Mouse (Mus musculus): ENCODE measurements around the gene Rptor.

The Rptor gene

DNA sequence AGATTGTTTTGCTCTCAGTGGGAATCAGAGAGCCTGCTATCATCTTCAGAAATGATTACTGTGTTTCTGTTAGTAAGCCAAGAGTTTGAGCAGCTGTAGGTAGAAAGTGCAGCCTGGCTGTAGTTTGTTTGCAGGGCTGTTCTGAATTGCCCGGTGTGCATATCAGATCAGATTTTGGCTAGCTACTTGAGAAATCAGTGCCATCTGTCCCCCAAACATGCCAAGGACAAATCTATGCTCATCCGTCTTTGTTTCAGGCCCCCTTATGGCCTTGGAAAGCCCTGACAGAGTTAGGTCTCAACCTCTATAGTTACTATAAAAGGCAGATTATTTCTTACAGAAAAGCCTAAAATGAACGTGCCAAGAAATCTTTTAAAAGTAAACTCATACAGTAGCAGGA lies 244.9 kb downstream of the Rptor start:
- no peak for DNase-seq (ENCODE audit: inconsistent ontology term)

DNA sequence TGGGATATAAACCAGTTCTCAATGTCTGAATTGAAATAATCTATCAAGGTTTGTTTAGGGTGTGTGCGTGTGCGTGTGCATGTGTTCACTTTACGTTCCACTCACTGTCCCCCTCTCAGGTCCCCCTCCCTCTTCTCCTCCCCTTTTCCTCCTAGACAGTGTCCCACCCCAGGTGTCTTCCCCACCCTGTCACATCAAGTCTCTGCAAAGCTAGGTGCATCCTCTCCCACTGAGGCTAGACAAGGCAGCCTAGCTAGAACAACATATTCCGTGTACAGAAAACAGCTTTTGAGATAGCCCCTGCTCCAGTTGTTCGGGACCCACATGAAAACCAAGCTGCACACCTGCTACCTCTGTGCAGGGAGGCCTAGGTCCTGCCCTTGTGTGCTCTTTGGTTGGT lies 245.5 kb downstream of the Rptor start:
- DNase-seq (ENCODE audit: inconsistent ontology term), result no peak

DNA sequence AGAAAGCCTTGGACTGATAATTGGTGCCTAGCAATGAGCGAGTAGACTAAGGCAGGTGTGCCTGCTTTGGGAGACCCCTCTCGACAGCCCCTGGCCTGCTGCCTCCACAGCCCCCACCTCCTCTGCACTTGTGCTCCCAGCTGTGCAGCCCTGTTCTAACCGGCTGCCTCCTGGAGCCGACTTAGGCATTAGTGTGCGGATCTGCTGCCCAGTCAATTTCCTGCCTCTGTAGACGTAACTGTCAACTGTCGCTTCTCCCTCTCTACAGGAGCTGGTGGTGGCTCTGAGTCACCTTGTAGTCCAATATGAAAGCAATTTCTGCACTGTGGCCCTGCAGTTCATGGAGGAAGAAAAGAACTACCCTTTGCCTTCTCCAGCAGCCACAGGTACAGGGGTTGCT lies 253.3 kb downstream of the Rptor start:
- peak; percentile 16 for DNase-seq (ENCODE audit: inconsistent ontology term)

DNA sequence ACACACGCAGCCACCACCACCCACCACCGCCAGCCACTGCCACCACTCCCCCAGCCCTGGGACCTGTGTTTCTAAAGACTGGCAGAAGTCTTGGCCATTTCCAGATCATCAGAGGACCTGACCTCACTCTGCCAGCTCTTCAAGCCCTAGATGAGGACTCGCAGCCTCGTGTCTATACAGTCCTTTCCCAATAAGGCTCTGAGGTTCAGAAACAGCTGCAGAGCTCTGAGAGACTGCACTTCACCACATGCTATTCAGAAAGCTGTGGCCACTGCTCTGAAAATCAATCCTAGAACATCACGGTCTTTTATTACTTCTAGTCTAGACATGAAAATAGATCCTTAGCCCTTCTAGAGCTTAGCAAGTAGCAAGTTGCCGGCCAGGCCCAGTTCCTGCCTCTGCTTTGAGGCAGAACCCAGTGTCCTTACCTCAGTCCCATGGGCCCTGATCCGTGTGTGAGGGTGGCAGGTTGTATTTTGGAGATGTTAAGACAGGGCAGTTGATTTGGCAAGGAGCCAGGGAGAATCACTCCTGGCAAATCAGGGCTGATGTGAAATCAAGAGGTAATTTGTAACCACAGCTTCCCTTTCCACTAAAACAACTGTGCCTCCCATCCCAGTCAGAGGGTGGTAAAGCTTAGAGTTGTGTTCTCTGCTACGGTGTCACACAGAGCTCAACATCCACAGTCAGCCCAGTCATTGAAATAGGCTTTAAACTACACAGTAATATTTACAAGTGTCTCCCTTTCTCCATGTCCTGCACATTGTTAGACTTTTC lies 260.0 kb downstream of the Rptor start:
- DNase-seq (ENCODE audit: inconsistent ontology term), result peak; percentile 14

DNA sequence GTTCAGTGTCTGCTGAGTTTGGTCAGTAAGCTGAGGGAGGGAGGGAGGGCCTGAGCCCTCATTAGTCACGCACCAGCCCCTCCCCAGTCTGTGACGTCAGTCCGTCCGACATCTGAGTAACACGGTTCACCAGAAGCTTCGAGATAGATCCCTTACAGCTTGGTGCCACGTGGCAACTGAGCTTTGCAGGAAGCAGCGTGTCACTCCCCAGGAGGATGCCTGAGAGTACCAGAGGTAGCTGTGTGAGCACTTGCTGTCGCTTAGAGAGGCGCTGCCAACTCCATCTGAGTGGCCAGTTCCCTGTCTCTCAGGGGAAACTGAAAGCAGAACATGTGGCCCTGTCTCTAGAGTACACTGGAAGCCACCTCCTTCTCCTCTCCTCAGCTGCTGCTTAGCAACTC lies 260.7 kb downstream of the Rptor start:
- peak; percentile 87 for DNase-seq (ENCODE audit: inconsistent ontology term)

DNA sequence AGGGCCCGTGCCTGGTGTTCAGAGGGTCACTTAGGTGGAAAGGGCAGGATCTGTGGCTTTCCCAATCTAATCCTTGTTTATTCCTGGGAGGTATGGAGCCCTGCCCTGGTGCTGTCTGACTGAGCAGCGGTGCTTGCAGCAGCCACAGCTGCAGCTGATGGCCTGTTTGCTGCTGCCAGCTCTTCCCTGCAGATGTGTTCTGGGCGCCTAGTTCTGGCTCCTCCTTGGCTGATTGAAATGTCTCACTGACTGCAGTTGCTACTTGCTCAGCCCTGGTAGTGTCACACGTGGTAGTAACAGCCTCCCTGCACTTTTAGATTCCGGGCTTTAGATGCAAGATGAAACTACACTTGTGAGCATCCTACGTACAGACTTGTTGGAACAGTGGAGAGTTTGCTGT lies 264.1 kb downstream of the Rptor start:
- no peak for DNase-seq (ENCODE audit: inconsistent ontology term)

DNA sequence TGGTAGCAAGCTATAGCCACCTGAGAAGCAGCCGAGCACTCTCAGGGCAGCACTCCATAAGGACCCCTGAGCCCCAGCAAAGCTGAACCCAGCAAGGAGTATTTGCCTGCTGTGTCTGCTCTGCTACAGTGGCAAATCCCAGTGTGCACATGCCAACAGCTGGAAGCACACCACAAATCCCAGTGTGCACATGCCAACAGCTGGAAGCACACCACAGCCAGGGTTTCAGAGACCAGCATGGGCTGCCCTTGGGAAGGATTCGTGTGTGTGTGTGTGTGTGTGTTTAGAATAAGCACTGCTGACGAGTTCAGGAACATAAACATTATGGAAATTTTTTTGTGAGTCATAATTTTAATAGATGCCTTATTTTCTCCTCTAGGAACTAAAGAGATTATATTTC lies 265.4 kb downstream of the Rptor start:
- DNase-seq (ENCODE audit: inconsistent ontology term), result no peak

DNA sequence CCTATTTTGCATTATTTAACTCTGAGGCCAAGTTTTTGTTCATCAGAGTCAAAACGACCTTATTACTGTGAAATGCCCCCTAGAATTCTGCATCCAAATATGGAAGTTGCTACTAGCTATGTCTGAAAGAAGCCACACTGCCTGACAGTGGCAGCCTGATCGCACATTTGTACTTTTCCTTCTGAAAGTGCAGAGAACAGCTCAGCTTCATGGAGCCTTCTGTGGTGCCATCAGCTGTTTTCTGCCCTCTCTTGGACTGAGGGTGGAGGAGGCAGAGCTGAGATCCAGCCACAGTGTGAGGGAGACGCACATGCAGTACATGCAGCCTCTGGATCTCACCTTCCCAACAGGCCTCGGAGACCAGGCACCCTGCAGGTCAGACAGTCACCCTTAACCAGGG lies 265.9 kb downstream of the Rptor start:
- no peak for DNase-seq (ENCODE audit: inconsistent ontology term)

DNA sequence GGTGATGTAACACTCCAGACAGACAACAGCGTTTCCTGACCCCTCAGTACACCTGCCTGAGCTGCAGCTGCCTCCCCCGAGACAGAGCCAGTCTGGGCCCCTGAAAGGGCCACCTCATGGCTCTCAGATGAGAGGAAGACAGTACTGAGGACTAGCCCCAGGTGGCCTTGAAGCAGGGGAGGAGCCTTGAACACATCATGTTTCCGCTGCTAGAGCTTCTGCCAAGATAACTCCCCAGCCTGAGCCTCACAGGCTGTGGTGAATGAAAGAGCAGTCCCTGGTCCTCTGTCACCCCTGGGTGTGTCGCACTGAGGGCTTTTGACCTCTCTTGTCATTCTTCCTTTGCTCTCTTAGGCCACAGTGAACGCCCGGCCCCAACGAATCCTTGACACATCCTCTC lies 268.4 kb downstream of the Rptor start:
- no peak for DNase-seq (ENCODE audit: inconsistent ontology term)

DNA sequence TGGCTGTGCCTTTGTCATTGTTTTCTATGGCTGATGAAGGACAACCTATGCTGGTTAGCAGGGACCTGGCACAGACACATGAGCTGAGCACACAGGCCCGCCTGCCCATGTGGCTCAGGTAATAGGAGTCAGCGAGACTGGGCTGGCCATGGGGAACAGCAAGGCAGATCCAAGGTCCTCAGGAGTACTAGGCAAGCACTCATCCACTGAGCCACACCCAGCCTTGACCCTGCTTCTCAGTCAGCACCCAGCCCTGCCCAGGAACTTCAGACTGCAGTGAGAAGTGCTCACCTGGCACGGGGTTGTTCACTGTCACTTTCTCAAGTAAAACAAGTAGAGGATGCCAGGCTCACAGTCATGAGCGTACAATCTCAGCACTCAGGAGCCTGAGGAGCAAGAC lies 270.9 kb downstream of the Rptor start:
- no peak for DNase-seq (ENCODE audit: inconsistent ontology term)

DNA sequence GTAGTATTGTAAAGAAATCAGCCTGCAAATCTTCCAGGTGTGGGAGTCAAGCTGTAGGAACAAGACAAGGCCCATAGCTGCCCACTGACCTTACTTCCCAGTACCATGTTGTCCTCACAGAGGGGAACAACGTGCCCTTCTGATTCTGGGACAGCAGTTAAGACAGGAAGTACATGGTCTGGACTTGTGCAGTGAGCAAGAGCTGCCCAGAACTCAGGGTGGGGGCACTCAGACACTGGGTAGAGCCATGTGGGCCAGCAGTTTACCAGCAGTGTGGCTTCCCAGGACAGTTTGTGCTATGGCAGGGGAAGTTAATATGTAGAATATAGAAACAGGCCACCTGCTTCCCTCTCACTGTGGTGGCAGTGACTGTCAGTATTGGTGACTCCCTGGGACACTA lies 272.1 kb downstream of the Rptor start:
- no peak for DNase-seq (ENCODE audit: inconsistent ontology term)

DNA sequence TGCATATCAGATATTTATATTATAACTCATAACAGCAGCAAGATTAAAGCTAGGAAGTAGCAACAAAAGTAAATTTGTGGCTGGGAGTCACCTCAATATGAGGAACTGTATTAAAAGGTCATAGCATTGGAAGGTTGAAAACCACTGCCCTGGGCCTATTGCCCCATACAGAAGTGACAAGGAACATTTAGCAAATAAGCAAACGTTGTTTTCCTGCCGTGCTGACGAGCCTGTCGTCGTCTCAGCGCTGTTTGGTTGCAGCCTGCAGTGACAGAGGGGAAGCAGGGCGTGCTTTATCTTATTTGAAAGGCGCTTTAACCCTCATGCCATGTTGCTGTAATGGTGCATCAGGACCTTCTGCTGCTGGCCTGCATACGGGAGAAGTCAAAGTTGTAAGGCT lies 273.0 kb downstream of the Rptor start:
- no peak for DNase-seq (ENCODE audit: inconsistent ontology term)

DNA sequence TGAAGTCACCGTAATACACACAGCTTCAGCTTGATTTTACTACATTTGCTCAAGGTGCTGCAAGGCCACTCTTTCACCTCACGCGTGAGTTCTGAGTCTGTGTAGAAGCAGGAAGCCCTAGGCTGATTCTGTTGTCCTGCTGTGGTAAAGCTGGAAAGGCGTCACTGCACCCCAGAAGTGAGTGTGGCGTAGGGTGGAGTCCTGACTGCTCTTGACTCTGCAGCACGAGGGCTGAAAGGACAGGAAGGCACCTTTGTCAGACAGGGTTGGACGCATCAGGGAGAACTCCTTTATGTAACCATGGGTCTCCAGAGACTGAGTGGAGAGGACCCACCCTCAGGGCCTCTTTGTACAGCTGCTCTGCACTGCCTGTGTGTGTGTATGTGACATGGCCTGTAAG lies 274.4 kb downstream of the Rptor start:
- DNase-seq (ENCODE audit: inconsistent ontology term), result no peak

DNA sequence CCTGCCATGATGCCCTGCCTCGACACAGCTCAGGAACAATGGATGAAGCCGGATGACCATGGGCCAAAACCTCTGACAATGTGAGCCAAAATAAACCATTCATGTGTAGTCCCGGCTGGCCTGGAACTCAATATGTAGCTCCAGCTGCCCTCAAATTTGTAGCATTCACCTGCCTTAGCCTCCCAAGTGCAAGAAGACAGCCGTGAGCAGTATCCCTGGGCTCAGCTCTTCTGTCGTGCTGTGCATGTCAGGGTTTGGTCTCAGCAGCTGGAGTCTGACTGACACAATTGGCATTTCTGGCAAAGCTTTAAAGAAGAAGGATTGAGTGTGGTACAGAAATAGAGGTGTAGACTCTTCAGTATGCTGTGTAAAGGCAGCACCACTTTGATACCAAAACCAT lies 276.9 kb downstream of the Rptor start:
- no peak for DNase-seq (ENCODE audit: inconsistent ontology term)

DNA sequence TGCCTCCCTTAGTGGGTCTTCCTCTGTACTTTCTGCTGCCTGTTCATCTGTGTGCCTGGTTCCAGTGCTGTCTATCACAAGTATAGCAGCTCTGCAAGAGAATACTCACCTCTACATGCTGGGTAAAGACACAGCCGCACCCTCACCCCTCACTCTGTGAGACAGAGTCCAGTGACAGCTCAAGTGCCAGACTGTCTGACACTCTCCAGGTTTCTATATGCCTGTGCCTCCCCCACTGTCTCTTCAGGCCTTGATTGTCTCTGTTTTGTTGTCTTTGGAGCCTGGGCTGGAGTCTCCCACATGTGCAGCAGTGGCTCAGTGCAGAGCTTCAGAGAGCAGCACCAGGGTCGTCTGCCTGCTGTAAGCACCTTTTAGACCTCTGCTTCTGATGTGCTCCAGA lies 280.9 kb downstream of the Rptor start:
- no peak for DNase-seq (ENCODE audit: inconsistent ontology term)

DNA sequence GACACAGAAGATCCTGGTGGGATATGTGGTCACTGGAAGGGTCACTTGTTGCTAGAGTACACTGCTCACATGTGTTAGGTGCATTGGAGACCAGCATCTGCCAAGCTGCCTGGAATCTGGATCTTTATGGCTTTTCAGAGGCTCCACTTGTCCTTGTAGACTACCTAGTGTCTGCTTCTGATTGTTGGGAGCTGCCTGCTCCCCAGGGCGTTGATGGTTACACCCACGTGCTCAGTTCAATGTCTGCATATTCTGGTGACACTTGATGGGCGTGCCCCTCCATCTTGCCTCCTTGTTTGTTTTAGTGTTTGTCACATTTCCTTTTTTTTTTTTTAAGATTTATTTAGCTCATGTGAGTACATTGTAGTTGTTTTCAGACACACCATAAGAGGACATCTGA lies 287.3 kb downstream of the Rptor start:
- DNase-seq (ENCODE audit: inconsistent ontology term), result no peak

DNA sequence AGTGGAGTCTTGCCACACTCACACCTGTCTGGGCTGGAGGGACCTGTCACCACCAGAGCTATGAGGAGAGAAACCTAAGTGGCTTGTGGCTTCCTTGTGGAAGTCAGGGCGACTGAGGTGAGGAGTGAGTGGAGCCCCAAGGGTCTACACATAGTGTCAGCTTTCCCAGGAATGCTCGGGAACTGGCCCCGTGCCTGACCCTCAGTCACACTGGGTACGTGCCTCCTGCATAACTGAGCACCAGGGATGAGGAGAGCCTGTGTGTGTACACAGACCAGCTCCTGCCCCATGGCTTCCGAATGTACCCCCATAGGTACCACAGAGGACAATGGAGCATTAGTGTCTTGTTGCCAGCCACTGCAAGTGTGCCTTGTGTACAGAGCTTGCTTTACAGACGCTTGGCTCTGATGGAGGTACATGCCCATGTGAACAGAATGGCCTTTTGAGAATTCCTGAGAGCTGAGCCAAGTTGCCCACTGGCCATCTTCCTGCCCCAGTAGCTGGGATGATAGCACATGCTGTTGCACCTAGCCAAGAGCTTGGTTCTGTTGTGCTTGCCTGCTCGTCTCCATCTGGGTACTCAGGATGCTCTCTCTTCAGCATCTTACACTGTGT lies 289.0 kb downstream of the Rptor start:
- no peak for DNase-seq (ENCODE audit: inconsistent ontology term)

DNA sequence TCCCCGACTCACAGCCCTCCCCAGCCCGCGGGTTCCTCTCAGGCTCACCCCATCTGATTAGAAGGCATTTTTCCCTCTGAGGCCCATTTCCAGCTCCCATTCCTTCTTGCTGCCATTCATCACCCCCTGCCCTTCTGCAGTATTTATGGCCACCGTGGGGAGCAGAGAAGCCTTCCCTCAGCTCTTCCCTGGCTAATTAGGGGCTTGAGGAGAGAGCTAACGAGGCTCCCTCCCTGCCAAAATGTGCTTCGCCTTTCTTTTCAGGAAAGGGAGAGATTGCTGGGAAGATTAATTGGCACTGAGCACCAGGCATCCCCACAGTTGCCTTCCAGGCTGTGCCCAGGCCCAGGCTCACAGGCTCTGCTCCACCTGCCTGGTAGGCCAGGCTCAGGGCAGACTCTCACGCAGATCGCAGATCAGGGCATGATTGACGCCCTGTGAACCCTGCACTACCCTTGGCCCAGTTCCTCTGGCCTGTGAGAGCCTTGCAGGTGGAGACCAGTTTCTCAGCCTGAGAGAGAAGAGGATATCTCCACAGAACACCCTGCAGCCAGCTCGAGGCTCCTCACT lies 291.0 kb downstream of the Rptor start:
- peak; percentile 73 for DNase-seq (ENCODE audit: inconsistent ontology term)

DNA sequence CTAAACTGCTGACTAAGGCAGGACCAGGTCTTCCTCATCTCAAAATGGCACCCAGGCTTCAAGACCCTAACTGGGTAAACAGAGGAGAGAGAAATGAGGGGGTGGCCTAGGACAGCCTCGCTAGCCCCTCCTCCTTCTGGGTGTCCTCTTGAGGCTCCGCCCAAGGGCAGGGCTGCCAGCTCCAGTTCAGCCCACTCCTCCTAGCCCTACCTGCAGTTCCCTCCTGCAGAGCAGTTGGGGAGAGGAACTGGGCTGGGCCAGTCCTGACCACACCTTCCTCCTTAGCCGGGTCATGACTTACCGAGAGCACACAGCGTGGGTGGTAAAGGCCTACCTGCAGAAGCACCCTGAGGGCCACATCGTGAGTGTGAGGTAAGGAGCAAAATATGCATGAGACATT lies 291.9 kb downstream of the Rptor start:
- no peak for DNase-seq (ENCODE audit: inconsistent ontology term)

DNA sequence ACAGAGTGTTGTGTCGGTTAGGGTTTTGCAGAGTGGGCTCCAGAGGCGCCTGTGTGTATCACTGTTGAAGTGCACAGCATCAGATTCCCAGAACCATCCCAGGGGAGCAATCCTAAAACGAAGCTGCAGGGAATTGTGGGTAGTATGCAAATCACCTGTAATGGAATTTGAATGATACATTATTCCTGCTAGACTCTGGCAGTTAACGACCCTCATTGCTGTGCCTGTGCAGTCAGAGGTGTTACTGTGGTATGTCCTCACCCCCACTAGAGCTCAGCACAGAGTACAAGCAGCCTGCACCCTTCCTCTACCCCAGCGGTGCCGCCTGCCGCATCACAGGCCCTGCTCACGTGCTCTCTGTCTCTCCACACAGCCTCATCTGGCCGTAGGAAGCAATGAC lies 294.3 kb downstream of the Rptor start:
- no peak for DNase-seq (ENCODE audit: inconsistent ontology term)

DNA sequence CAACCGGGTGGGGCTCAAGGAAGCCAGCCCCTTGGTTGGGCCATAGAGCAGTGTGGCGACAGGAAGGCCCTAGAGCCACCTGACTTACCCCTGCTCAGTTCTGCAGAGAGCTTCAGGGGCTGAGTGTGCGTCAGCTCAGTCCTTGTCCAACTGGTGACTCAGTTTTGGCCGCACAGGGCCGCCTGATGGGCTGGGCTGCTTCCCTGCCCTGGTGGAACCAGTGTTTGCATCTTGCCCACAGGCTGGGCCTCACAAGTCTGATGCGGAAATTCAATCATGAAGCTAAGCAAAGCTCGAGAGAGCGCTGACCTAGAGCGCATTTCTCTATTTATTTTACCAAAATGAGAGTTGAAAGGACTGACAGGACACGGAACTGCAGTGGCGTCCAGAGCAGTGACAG lies 296.3 kb downstream of the Rptor start:
- DNase-seq (ENCODE audit: inconsistent ontology term), result no peak

DNA sequence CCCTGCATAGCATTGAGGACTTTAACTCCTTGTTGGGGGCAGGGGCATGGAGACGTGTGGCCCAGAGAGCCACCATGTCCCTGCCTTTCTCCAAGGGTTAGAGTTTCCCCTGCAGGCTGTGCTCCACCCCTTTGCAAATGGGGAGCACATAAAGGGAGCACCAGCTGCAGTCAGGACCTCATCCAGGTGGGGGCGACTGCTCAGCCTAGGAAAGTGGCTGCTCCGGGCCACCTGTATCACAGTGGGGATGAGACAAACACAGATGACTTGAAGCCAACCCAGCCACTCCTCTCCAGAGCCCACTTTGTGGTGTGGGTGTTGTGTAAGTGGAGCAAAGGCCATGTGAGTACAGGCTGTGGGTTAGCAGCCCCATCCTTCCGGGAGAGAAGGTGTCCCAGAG lies 298.5 kb downstream of the Rptor start:
- DNase-seq (ENCODE audit: inconsistent ontology term), result no peak

DNA sequence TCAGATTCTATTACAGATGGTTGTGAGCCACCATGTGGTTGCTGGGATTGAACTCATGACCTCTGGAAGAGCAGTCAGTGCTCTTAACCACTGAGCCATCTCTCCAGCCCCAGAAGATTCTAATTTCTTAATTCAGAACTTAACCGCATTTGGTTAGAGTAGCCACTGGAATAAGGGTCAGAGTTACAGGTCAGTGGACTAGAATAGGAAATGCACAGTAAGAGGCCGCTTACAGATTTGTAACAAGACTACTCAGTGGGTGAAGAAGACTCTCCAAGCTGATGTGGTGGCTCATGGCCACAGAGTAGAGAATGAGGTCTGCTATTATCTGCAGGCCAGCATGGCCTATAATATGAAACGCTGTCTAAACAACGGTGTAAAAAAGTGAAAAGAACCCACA lies 300.2 kb downstream of the Rptor start:
- peak; percentile 74 for DNase-seq (ENCODE audit: inconsistent ontology term)

Data from Muller cell, postnatal 12 days (primary cell).